Mouse (Mus musculus) brain, embryonic 14.5 days (tissue): ENCODE measurements around the gene Pik3ca. TPM values are rescaled to one million over a fixed set of nuclear protein-coding genes. Genes with fewer than 3 reads are reported as not detected.
A peak's percentile ranks its signal among the peaks of the same experiment; 100 is the strongest.

Experiments used
- DNase-seq: peaks from one replicate; pipeline ENCODE4 v3.0.0-alpha.2; 2011; ENCODE audit warnings: low read depth
- CTCF ChIP-seq: fragments of 200-500 bp; IDR thresholded peaks from 2 replicates; pipeline ENCODE4 v1.5.1; 2012; ENCODE audit warnings: inconsistent platforms, mild to moderate bottlenecking, moderate library complexity, borderline replicate concordance; ENCODE audit not compliant: insufficient read depth, insufficient read length; ENCODE audit errors: extremely low read depth
- POLR2A ChIP-seq: fragments of 200-500 bp; IDR thresholded peaks from 2 replicates; pipeline ENCODE4 v1.6.1; 2012; ENCODE audit warnings: mild to moderate bottlenecking, inconsistent platforms, borderline replicate concordance; ENCODE audit not compliant: poor library complexity, insufficient read depth, insufficient read length, severe bottlenecking; ENCODE audit errors: extremely low read depth
- polyA plus RNA-seq: library from polyadenylated mRNA; depleted of rRNA; stranded (reverse); fragments of >200 nt; gene quantifications from 2 replicates; pipeline ENCODE4 v1.2.3, GENCODE M21; 2012; rRNA removed

Gene Pik3ca
- 21.8 and 27.6 TPM in 2 replicates for polyA plus RNA-seq

DNA sequence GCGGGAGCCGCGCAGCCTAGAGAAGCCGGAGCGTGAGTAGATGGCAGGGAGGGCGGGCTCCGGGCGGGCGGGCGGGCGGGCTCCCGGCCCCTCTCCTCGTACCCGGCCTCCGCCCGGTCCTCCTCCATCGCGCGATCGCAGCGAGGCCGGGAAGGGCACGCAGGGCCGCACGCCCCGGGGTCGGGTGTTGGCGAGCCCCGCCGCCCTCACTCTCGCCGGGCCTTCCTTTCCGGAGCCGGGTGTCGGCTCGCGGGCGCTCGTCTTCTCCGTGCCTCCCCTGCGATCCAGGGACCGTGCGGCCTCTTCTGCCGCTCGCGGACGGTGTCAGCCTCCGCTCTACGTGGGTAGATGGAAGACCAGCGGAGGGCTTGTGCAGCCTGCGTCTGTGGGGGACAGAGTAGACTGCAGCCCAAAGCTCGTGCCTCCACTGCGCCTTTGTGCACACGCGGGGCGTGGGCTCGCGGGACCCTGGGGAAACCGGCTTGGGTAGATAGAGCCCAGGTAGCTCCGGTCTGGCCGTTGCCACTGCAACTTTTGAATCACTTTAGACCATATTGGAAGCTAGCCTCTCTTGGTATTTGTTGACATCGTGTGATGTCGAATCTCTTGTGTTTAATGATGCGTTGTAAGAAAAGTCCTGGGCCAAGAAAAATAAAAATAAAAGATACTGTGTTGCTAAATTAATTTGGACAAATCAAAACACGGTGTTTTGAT is at the start of gene Pik3ca:
Gene Pik3ca, plus strand, starts transcription at position 211 of the 714 bp plus-strand sequence.
- TF ChIP-seq POLR2A (0 out of 2 replicates have a peak, but pooled peaks have one; percentile 22), CTCF (no peak)
- peak; percentile 79 for DNase-seq

DNA sequence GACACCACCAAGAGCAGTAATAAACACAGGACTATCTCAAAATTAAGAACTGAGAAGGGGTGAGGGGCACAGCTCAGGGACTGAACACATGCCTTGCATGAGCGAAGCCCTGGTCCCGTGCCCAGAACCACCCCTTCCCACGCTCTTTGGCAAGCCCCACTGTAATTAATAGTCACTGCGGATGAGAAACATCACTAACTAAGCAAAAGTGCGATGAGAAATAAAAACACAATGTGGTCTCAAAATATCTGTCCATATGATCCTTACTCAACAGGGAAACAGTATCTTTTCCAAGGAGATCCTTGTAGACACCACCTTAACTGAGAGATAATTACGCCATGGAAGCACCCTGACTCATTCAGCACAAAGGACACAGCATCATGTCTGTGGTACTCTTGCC is 49.6 kb upstream of the Pik3ca start:
- DNase-seq: peak; percentile 81
- TF ChIP-seq CTCF: no peak
- no peak for TF ChIP-seq POLR2A

DNA sequence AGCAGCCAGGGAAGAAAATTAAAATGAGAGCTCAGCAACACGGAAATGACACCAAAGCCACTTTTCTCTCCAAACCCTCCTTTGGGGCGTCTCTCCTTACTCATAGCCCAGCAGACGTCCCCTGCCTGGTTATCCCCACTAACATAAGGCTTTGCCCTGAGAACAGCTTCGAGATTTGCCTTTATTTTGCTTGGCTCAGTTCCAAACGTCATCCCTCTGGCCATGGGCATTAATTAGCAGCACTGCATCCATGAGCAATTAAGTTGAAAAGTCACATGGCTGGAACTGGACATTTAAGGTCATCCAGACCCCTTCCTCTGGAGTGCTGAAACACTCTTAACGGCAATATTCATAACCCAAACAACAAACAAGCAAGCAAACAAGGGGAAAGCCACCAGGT is 36.2 kb upstream of the Pik3ca start:
- peak; percentile 41 for DNase-seq
- TF ChIP-seq CTCF (no peak), POLR2A (no peak)

DNA sequence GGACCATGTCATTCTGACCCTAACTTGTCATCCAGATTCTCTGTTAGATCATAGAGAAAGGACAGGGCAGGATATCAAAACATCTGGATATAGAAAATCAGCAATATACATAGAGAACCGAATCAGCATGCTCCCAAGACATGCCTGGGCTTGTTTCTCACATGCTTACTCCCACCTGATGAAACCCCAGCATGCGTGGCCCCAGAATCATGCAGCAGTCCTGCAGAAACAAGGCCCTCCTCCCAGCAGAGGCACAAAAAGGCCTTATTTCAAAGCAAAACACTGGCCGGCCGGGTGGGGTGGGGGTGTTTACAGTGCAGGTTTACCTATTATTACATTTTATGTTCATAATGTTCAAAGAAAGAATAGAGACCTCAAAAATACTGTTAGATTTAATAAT is 33.3 kb upstream of the Pik3ca start:
- peak; percentile 62 for DNase-seq
- TF ChIP-seq POLR2A (no peak), CTCF (no peak)

DNA sequence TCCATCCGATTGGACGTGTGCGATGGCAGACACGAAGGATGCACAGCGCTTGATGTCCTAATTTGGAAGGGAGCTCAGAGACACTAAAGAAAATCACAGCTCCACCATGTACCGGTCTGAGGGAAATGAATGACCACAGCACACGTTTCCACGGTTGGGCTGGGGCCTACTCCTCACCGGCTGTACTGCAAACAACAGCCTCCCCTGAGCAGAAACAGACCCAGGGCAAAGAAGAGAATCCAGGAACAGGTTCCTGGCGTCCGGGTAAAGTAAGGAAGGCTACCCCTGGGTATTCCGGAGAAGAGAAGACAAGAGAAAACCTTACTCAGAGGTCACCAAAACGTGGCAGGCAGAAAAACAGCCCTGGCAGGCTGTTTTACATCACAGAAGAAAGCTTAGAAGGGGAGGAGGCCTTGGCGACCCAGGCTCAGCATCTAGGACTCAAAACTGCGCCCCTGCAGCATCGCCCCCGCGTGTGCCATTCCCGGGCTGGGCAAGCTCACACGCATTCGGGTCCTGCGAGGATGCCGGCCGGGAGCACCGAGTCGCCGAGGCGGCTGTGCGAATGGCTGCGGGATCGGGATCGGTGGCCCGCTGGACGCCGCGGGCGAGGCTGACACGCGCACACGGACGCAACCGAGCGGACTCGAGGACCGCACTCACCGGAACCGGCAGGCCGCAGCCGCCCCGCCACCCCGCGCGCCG is 32.5 kb upstream of the Pik3ca start:
- DNase-seq: peak; percentile 83
- no peak for TF ChIP-seq POLR2A

DNA sequence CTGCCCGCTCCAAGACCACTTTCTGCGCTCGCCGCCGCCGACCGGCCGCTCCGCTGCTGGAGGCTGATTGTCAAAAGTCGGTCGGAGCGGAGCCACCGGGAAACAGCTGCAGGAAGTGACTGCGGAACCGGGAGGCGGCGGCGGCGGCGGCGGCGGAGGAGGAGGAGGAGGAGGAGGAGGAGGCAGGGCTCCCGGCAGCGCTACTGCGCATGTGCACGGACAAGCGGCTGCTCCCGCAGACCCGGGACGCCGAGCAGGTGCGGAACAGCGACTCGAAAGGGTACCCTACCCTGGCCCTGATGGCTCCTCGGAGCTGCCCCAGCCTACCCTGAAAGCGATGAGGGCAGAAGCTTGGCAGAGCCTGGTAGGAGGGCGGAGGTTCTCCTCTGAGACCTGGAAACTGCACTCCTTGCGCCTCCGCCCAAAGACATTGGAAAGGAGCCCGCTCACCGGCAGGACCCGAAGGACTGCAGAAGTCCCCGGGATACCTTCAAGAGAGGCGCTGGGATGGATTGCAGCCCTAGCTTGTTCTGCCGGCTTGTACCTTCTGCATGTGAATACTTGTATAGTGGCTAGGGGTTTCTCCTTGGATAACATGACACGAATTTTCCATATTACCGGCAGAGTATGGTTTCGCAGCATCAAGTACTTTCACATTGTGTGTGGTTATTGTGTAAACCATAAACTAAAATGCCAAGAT is 31.8 kb upstream of the Pik3ca start, which contains the start of gene Zmat3:
Gene Zmat3, minus strand, starts transcription at position 469 of the 700 bp plus-strand sequence.
- no peak for TF ChIP-seq CTCF
- TF ChIP-seq POLR2A: peak; percentile 48; the same call in 1 of the 2 replicates
- DNase-seq: peak; percentile 92

DNA sequence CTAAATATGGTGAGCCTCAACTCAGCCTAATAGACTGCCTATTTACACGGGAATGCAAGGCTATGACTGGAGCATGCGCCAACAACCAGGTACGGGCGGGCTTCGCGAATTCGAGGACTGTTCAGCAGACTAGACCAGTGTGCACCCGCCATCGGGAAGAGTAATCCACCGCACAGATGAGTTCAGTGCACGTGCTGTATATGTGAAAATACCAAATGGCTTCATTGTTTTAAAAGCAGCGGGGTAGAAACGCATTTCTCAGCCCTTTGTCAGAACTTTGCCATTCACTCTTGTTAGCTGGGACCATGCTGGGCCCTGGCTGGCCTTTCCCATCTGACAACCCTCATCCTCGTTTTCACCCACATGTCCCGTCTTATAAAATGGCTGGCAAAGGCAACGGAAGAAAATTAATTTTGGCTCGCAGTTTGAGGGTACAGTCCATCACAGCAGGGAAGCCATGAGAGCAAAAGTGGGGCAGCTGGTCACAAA is 31.2 kb upstream of the Pik3ca start:
- TF ChIP-seq POLR2A (no peak), CTCF (no peak)
- peak; percentile 61 for DNase-seq

DNA sequence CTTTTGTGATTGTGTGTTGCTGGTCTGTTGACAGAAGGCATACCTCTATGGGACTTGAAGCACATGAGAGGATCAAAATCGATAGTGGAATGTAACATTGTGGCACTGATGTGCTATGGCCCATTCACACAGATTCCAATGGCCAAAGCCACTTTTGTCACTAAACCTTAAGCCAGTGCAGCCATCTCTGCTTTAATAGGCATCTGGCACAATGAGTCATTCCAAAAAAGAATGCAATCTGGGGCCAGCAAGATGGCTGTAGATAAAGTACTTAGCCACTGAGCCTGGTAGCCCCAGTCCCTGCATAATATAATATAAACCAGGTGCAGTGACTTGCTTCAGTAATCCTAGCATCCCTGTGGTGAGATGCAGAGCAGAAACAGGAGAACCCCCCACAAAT is 30.0 kb upstream of the Pik3ca start:
- TF ChIP-seq CTCF: no peak
- TF ChIP-seq POLR2A: no peak
- DNase-seq: no peak

DNA sequence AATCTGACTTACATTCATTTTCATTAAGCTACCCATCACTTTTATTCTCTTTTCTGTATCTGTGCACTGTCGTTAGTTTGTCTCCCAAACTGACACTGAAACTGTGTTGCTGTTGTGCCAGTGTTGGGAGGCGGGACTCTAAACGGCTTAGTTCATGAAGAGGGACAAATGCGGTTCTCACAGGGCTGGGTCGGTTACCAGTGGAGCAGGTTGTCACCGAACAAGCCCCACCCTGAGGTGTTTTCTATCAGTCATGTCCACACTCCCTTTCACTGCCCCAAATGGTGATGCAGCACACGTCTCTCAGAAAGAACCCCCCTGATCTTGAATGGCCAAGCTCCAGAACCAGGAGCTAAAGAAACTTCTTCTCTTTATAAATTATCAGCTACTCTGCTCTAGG is 25.5 kb upstream of the Pik3ca start:
- no peak for TF ChIP-seq POLR2A
- no peak for TF ChIP-seq CTCF
- no peak for DNase-seq

DNA sequence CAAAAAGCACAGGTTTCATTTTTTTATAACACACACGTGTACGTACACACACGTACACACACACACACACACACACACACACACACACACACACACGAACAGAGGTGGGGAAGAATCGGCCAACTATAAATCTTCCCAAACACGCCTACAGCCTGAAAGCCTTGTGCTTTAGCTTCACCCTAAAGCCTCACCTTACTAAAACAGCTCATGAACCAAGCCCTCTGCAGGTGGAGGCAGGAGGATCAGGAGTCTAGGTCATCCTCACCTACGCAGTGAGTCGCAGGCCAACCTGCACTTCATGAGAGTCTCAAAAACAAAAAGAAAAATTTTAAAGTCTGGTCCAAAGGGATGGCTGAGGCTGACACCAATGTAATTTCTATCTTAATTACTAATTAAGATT is 25.0 kb upstream of the Pik3ca start:
- no peak for DNase-seq
- TF ChIP-seq POLR2A (no peak), CTCF (no peak)

DNA sequence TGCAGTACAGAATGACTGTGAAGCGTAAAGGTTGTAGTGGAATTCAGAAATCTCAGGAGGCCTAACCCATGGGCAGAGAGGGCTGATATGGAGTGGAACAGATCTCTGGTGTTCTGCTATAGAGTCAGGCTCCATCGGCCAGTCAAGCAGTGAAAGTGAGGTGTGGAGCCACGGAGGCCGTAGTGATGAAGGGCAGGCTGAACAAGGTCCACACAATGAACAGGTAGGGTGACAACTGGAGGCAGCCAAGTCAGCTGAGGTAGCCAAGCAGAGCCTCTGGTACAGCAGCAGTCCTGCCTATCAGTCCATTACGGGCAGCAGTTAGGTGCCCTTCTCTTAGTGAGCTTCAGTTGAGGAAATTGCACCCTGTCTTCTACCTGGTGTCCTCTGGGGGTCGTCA is 24.2 kb upstream of the Pik3ca start:
- TF ChIP-seq CTCF (no peak), POLR2A (no peak)
- no peak for DNase-seq

DNA sequence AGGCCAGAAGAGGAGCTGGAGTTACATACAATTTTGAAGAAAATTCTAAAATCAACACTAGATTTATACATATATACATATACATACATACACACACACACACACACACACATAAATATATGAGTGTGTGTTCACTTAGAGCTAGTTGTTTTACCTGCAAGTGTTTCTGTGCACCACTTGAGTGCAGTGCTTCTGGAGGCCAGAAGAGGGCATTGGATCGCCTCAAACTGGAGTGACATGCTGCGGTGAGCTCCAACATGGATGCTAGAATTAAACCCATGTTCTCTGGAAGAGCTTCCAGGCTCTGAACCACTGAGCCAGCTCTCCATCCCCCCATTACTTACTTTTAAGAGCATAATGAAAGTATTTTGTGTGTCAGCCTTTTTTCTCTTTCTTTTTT is 17.6 kb upstream of the Pik3ca start:
- TF ChIP-seq CTCF: peak; percentile 30; the same call in 1 of the 2 replicates
- no peak for TF ChIP-seq POLR2A
- peak; percentile 19 for DNase-seq

DNA sequence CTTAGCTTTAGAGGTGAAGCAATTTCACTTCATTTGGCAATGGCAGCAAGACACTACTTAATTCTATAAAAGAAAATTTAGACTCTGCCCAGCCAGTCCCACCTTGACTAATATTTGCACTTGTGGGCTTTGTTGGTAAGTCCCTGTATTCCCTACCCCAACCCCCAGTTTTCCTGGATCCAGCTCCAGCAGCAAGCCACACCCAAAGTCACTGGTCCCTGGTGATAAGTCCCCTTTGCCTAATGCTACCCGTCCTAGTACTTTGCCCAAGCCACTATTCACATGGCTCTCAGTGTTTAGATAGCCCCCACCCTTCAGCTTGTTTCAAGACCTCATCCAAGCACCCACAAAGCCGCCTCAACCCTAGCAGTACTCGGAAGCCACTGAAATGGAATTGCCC is 15.9 kb upstream of the Pik3ca start:
- TF ChIP-seq CTCF (no peak), POLR2A (no peak)
- DNase-seq: no peak
